Mouse (Mus musculus) E14TG2a.4 (cell line): ENCODE results near the gene Hyal6.

Experiments
- CTCF ChIP-seq: conservative IDR thresholded peaks from 2 replicates; pipeline ENCODE4 v1.5.1; 2014; ENCODE audit warnings: low read length
- NANOG ChIP-seq: IDR thresholded peaks from 2 replicates; pipeline ENCODE4 v1.6.1; 2014; ENCODE audit warnings: borderline replicate concordance, low read length, mixed read lengths
- POU5F1 ChIP-seq: IDR thresholded peaks from 2 replicates; pipeline ENCODE4 v1.6.1; 2014; ENCODE audit warnings: low read length, borderline replicate concordance

DNA sequence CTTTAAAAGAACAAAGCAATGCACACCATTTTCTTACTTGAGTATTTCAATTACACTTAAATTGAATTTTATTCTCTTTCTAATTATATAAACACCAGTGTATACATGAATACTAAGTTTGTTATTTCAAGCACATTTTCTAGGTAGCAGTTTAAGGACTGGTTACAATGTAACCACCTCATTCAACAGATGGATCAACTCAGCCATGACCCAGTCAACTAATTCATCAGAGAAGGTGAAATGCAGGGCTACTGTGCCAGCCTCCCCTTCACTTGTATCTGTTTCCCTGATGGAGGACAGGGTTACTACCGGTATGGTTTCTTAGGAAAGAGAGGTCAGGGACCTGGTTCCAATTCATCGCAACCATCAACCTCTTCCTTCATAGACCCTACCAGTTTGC lies 33.2 kb downstream of the Hyal6 start:
- TF ChIP-seq CTCF (no peak), NANOG (no peak), POU5F1 (no peak)
